Mouse (Mus musculus): ENCODE measurements around the gene Il19.

Gene Il19

GRCm38 (mm10) chr1:130940065-130940687, at the start of gene Il19:
TSS of gene Il19 (minus strand) at chr1:130940115.
- no peak for DNase-seq (ENCODE audit: low read depth, low spot score)

GRCm38 (mm10) chr1:130989331-130989730, 49.4 kb upstream of the Il19 start:
- no peak for DNase-seq (ENCODE audit: low read depth, low spot score)

GRCm38 (mm10) chr1:130987418-130987817, 47.5 kb upstream of the Il19 start:
- no peak for DNase-seq (ENCODE audit: low read depth, low spot score)

GRCm38 (mm10) chr1:130987001-130987400, 47.1 kb upstream of the Il19 start:
- no peak for DNase-seq (ENCODE audit: low read depth, low spot score)

GRCm38 (mm10) chr1:130984441-130984840, 44.5 kb upstream of the Il19 start:
- DNase-seq (ENCODE audit: low read depth, low spot score) = no peak

- DNase-seq (ENCODE audit: low read depth, low spot score) = peak; percentile 39
Measured at GRCm38 (mm10) chr1:130979455-130979854, 39.5 kb upstream of the Il19 start.

GRCm38 (mm10) chr1:130963891-130964290, 24.0 kb upstream of the Il19 start:
- DNase-seq (ENCODE audit: low read depth, low spot score) = no peak

GRCm38 (mm10) chr1:130946920-130947319, 7.0 kb upstream of the Il19 start:
- no peak for DNase-seq (ENCODE audit: low read depth, low spot score)

GRCm38 (mm10) chr1:130941801-130942200, 1.9 kb upstream of the Il19 start:
- no peak for DNase-seq (ENCODE audit: low read depth, low spot score)

GRCm38 (mm10) chr1:130938192-130938591, 1.7 kb downstream of the Il19 start:
- DNase-seq (ENCODE audit: low read depth, low spot score) = no peak

GRCm38 (mm10) chr1:130937170-130937569, 2.7 kb downstream of the Il19 start:
- no peak for DNase-seq (ENCODE audit: low read depth, low spot score)

- DNase-seq (ENCODE audit: low read depth, low spot score) = no peak
Measured at GRCm38 (mm10) chr1:130936351-130936750, 3.6 kb downstream of the Il19 start.

GRCm38 (mm10) chr1:130926484-130926883, 13.4 kb downstream of the Il19 start:
- no peak for DNase-seq (ENCODE audit: low read depth, low spot score)

- no peak for DNase-seq (ENCODE audit: low read depth, low spot score)
Measured at GRCm38 (mm10) chr1:130918323-130918980, 21.5 kb downstream of the Il19 start.

- DNase-seq (ENCODE audit: low read depth, low spot score) = no peak
Measured at GRCm38 (mm10) chr1:130911401-130912010, 28.4 kb downstream of the Il19 start, which contains the start of gene Il20. TSS of gene Il20 (minus strand) at chr1:130911451.

- DNase-seq (ENCODE audit: low read depth, low spot score) = no peak
Measured at GRCm38 (mm10) chr1:130902505-130902904, 37.4 kb downstream of the Il19 start.

GRCm38 (mm10) chr1:130894468-130894867, 45.4 kb downstream of the Il19 start:
- no peak for DNase-seq (ENCODE audit: low read depth, low spot score)

- DNase-seq (ENCODE audit: low read depth, low spot score) = no peak
Measured at GRCm38 (mm10) chr1:130893329-130894040, 46.4 kb downstream of the Il19 start.

GRCm38 (mm10) chr1:130892446-130892845, 47.5 kb downstream of the Il19 start:
- DNase-seq (ENCODE audit: low read depth, low spot score) = no peak

- DNase-seq (ENCODE audit: low read depth, low spot score) = no peak
Measured at GRCm38 (mm10) chr1:130887354-130887753, 52.6 kb downstream of the Il19 start, which contains the start of gene Il24. TSS of gene Il24 (minus strand) at chr1:130887454.

- no peak for DNase-seq (ENCODE audit: low read depth, low spot score)
Measured at GRCm38 (mm10) chr1:130883146-130883545, 56.8 kb downstream of the Il19 start.
